Mouse (Mus musculus): ENCODE data around the gene Tex26.

DNA sequence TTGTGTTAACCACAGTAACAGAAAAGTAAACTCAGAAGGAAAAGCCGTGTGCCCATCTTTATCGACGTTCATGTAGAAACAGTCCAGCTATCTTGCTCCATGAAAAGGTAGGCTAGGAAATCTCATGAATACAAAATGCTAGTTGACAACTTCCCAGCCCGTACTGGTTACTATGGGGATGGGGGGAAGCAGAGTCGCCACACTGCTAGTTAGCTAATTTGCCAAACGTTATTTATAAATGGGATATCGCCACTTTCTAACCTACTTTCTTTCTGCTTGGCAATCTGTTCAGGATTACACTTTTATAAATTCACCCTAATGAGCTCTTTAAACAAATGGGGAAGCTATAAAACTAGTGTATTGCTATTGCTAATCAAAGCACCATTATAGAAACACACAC is 42.5 kb downstream of the Tex26 start:
- no peak for TF ChIP-seq CTCF (IDR thresholded peaks at IDR 0.05; ENCODE audit: extremely low read depth, insufficient read depth, insufficient read length, insufficient replicate concordance)
- TF ChIP-seq POLR2A (IDR thresholded peaks at IDR 0.05; ENCODE audit: low read depth, low read length) = no peak
